Mouse (Mus musculus) layer of hippocampus, adult 2 months (tissue): ENCODE measurements around the gene Rnaseh2a. TPM values are rescaled to one million over a fixed set of nuclear protein-coding genes. Genes with fewer than 3 reads are reported as not detected.
A peak's percentile ranks its signal among the peaks of the same experiment; 100 is the strongest.

Experiments
- DNase-seq, 2 experiments: peaks; one replicate each; pipeline ENCODE4 v3.0.0; 2022; ENCODE audit warnings: low spot score in 2 of 2
- H3K27ac ChIP-seq: fragments of 200-600 bp; 2 replicates; pipeline ENCODE4 v1.8.1; 2022
- H3K4me3 ChIP-seq: fragments of 200-600 bp; 2 replicates; pipeline ENCODE4 v1.8.1; 2022; ENCODE audit warnings: mild to moderate bottlenecking
- CTCF ChIP-seq: fragments of 200-600 bp; conservative IDR thresholded peaks from 2 replicates; pipeline ENCODE4 v1.8.1; 2022; ENCODE audit warnings: antibody characterized with exemption, mild to moderate bottlenecking, moderate library complexity
- long read RNA-seq, 2 experiments: library from polyadenylated mRNA; stranded (forward); transcript quantifications; one replicate each; pipeline ENCODE4 v2.0.0; 2021; ENCODE audit warnings: borderline mapping rate in 2 of 2
- total RNA-seq, 2 experiments: library from RNA; stranded (reverse); gene quantifications; 2 replicates each; pipeline ENCODE4 v1.2.3; 2021

Rnaseh2a gene
- 10 to 100 TPM; 43.0 to 46.9 TPM for total RNA-seq
- long read RNA-seq, experiment 1, partial matches to known transcripts, result 1 of 10 reads
- long read RNA-seq, experiment 1, other reads (novel, unspliced or antisense), result 4 of 10 reads
- long read RNA-seq, experiment 2, transcript Rnaseh2a-203 (8 exons, 2,044 nt), result major isoform, 11 of 23 reads
- long read RNA-seq, experiment 2, partial matches to known transcripts, result 0 of 23 reads
- long read RNA-seq, experiment 2, other reads (novel, unspliced or antisense), result 11 of 23 reads

- peak within 1 kb of the TSS; percentile 92 for H3K4me3 ChIP-seq
- no peak for TF ChIP-seq CTCF
- H3K27ac ChIP-seq, result peak within 1 kb of the TSS; percentile 95
- peak; percentile 72 to 75 for DNase-seq
These were observed at the start of gene Rnaseh2a, which contains the start of the genes Gm49661 and Prdx2 for GRCm38 (mm10) chr8:84969241-84970134. Rnaseh2a (minus strand) TSS chr8:84969767. Gm49661 (minus strand) TSS chr8:84969433. Prdx2 (plus strand) TSS chr8:84969587.

GRCm38 (mm10) chr8:85017209-85017608 lies 47.6 kb upstream of the Rnaseh2a start:
- H3K27ac ChIP-seq, result no peak overlapping the region
- H3K4me3 ChIP-seq, result no peak overlapping the region
- no peak for DNase-seq
- peak; percentile 22; the same call in 1 of the 2 replicates for TF ChIP-seq CTCF

- H3K4me3 ChIP-seq, result no peak overlapping the region
- TF ChIP-seq CTCF, result no peak
These were observed 47.2 kb upstream of the Rnaseh2a start for GRCm38 (mm10) chr8:85016724-85017123.

GRCm38 (mm10) chr8:85014431-85014830 lies 44.9 kb upstream of the Rnaseh2a start, which contains the start of gene Best2:
Best2 (minus strand) TSS chr8:85014531.
- no peak for TF ChIP-seq CTCF
- no peak for DNase-seq
- H3K27ac ChIP-seq, result peak within 1 kb of the TSS; percentile 76; the same call in 1 of the 2 replicates
- peak within 1 kb of the TSS; percentile 60 for H3K4me3 ChIP-seq

More at GRCm38 (mm10) chr8:85016724-85017123, 47.2 kb upstream of the Rnaseh2a start:
- no peak for DNase-seq
- H3K27ac ChIP-seq, result no peak overlapping the region

GRCm38 (mm10) chr8:85013230-85013840 lies 43.8 kb upstream of the Rnaseh2a start:
- H3K4me3 ChIP-seq, result peak overlapping the region; percentile 60
- TF ChIP-seq CTCF, result peak; percentile 86
- DNase-seq, result peak; percentile 73
- H3K27ac ChIP-seq, result peak overlapping the region; percentile 76; the same call in 1 of the 2 replicates

- no peak for TF ChIP-seq CTCF
- no peak overlapping the region for H3K4me3 ChIP-seq
- no peak overlapping the region for H3K27ac ChIP-seq
- DNase-seq, result no peak
These were observed 41.7 kb upstream of the Rnaseh2a start for GRCm38 (mm10) chr8:85011242-85011641.

GRCm38 (mm10) chr8:85007686-85008085 lies 38.1 kb upstream of the Rnaseh2a start:
- DNase-seq, result no peak
- Histone ChIP-seq H3K27ac (no peak overlapping the region), H3K4me3 (no peak overlapping the region)
- peak; percentile 62 for TF ChIP-seq CTCF

GRCm38 (mm10) chr8:84997649-84998295 lies 28.2 kb upstream of the Rnaseh2a start:
- Histone ChIP-seq H3K27ac (no peak overlapping the region; the same call in 1 of the 2 replicates), H3K4me3 (no peak overlapping the region; the same call in 1 of the 2 replicates)
- DNase-seq, result peak; percentile 91 to 96
- peak; percentile 98 for TF ChIP-seq CTCF

GRCm38 (mm10) chr8:84996978-84997377 lies 27.4 kb upstream of the Rnaseh2a start:
- no peak for DNase-seq
- H3K4me3 ChIP-seq, result no peak overlapping the region
- TF ChIP-seq CTCF, result no peak
- no peak overlapping the region for H3K27ac ChIP-seq

- no peak for DNase-seq
- TF ChIP-seq CTCF, result no peak
- Histone ChIP-seq H3K4me3 (no peak overlapping the region), H3K27ac (no peak overlapping the region)
These were observed 26.1 kb upstream of the Rnaseh2a start for GRCm38 (mm10) chr8:84995680-84996079.

GRCm38 (mm10) chr8:84994375-84994774 lies 24.8 kb upstream of the Rnaseh2a start:
- no peak for DNase-seq
- TF ChIP-seq CTCF, result no peak
- Histone ChIP-seq H3K4me3 (no peak overlapping the region), H3K27ac (no peak overlapping the region)

- H3K27ac ChIP-seq, result peak overlapping the region; percentile 86
- no peak for TF ChIP-seq CTCF
- no peak for DNase-seq
- H3K4me3 ChIP-seq, result peak overlapping the region; percentile 68
These were observed 21.3 kb upstream of the Rnaseh2a start for GRCm38 (mm10) chr8:84990836-84991235.
